Mouse (Mus musculus) kidney, embryonic 16.5 days (tissue): ENCODE measurements around the gene Epb41l2. TPM values are rescaled to one million over a fixed set of nuclear protein-coding genes. Genes with fewer than 3 reads are reported as not detected.
A peak's percentile ranks its signal among the peaks of the same experiment; 100 is the strongest.

Source experiments
- ATAC-seq: fragments of 200-750 bp; cut with Nextera tagmentation; 2 replicates; pipeline ENCODE4 v1.8.0; 2017; ENCODE audit warnings: moderate TSS enrichment; ENCODE audit not compliant: low FRiP score, low TSS enrichment
- H3K27ac ChIP-seq: fragments of 300-500 bp; sonication (generic); 2 replicates; pipeline ENCODE4 v1.5.1; 2014; ENCODE audit warnings: low read length
- H3K27me3 ChIP-seq: fragments of 300-500 bp; sonication (generic); 2 replicates; pipeline ENCODE4 v1.6.1; 2014; ENCODE audit warnings: low read length, control low read depth, mixed read lengths; ENCODE audit not compliant: insufficient read depth
- H3K36me3 ChIP-seq: fragments of 300-500 bp; sonication (generic); 2 replicates; pipeline ENCODE4 v1.6.1; 2014; ENCODE audit warnings: low read length, control low read depth, mixed read lengths; ENCODE audit not compliant: insufficient read depth
- H3K4me1 ChIP-seq: fragments of 300-500 bp; sonication (generic); 2 replicates; pipeline ENCODE4 v1.6.1; 2014; ENCODE audit warnings: low read length, control low read depth, mixed read lengths; ENCODE audit not compliant: insufficient read depth
- H3K4me2 ChIP-seq: fragments of 300-500 bp; sonication (generic); replicated peaks from 2 replicates; pipeline ENCODE4 v1.6.1; 2014; ENCODE audit warnings: low read depth, low read length
- H3K4me3 ChIP-seq: fragments of 300-500 bp; sonication (generic); 2 replicates; pipeline ENCODE4 v1.5.1; 2014; ENCODE audit warnings: mild to moderate bottlenecking, low read length
- H3K9ac ChIP-seq: fragments of 300-500 bp; sonication (generic); replicated peaks from 2 replicates; pipeline ENCODE4 v1.6.1; 2014; ENCODE audit warnings: low read length
- H3K9me3 ChIP-seq: fragments of 300-500 bp; sonication (generic); 2 replicates; pipeline ENCODE4 v1.6.1; 2016; ENCODE audit warnings: low read length, control low read depth
- WGBS: fragments of 180-500 bp; shearing (Covaris S2); extraction: QIAGEN DNeasy Blood & Tissue Kit; methylation state at CpG from one replicate; pipeline ENCODE4 v1.1.7; 2014; 5-methylcytosine and 5-hydroxymethylcytosine counted together
- polyA plus RNA-seq: library from polyadenylated mRNA; unstranded; fragments of >200 nt; fragmentation: Nextera tagmentation; extraction: Ambion mirVana; gene quantifications from 2 replicates; pipeline ENCODE4 v1.2.1, GENCODE M21; 2015

Epb41l2 gene
- 74.9 and 75.6 TPM in 2 replicates for polyA plus RNA-seq

DNA sequence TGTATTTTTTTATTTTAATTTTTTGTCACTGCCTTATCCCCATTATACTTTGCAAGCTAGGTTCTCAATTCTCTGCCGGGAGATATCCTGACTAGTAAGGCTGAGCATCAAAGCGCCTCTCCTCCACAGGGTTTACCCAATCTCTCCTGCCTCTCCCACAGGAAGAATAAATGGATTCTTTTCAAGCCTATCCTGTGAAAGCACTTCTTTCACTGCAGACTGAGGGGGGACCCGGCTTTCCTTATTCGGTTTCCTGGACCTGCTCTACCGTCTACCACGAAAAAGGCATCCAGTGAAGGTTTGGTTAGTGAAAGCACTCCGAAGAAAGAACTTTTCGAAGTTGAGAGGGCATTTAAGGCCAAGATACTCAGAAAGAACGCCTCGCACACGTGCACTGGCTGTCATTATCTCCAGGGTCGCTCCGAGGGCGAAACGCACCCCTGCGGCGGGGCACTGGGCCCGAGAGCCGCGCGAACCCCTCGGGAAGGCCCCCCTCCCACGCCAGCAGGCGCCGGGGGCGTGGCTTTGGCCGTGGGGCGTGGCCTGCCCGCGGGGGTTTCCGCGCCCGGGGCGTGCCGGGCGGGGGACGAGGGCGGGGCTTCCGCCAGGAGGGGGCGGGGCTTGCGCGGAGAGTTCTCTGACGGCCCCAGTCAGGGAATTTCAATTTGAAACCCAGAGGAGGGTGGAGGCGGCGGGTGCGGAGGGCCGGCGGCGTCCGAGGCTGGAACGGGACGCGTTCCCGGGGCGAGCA lies at the start of gene Epb41l2:
TSS of gene Epb41l2 (plus strand) at position 591 of the 751 bp plus-strand sequence.
- Histone ChIP-seq H3K27ac (peak within 1 kb of the TSS; percentile 81), H3K9me3 (no peaks in the 10 kb centered on the region), H3K4me1 (peaks cover 13% of the 10 kb centered on the region; the same call in 1 of the 2 replicates), H3K4me2 (peak within 1 kb of the TSS; percentile 79), H3K27me3 (no peaks in the 10 kb centered on the region), H3K9ac (peak within 1 kb of the TSS; percentile 90), H3K4me3 (peak within 1 kb of the TSS; percentile 82), H3K36me3 (no peaks in the 10 kb centered on the region)
- WGBS: under 1% methylated on average over 44 of the region's 55 CpGs
- peak; percentile 96 for ATAC-seq

DNA sequence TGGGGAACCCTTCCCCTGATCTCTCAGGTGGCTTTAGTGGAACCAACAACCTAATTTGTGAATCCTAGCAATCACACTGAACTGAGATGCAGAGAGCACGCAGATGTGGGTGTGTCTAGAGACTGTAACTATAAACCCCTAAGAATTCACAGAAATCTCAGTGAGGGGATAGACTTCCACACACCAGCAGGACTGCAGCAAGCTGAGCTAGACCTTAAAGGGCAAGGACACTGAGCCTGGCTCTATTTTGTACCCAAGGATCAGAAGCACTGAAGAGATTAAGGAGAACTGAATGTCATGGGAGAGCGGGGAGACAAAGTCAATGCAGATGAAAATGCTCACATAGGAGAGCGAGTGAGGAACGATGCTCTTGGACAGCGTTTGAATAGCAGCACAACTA lies 49.6 kb upstream of the Epb41l2 start:
- Histone ChIP-seq H3K4me3 (no peak overlapping the region), H3K9ac (no peak overlapping the region), H3K27ac (no peak overlapping the region), H3K4me1 (no peaks in the 10 kb centered on the region), H3K4me2 (no peak overlapping the region), H3K36me3 (no peaks in the 10 kb centered on the region), H3K27me3 (no peaks in the 10 kb centered on the region), H3K9me3 (no peaks in the 10 kb centered on the region)
- 81% methylated on average over 5 of the region's 5 CpGs for WGBS
- no peak for ATAC-seq

DNA sequence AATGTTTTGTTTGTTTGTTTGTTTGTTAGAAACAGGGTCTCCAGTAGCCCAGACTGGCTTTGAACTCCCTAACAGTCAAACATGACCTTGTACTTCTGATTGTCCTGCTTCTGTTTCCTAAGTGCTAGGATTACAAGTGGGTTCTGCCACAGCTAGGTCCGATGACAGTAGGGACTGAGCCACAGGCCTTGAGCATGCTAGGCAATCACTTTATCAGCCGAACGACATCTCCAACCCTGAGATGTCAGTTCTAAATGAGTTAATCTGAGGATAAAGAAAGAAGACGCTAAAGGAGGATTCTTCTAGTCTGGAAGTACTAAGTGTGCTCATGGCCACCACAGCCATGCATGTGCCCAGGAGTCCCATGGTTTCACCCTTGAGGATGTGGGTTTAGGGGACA lies 48.9 kb upstream of the Epb41l2 start:
- no peak for ATAC-seq
- H3K4me1 ChIP-seq: no peaks in the 10 kb centered on the region
- H3K4me2 ChIP-seq: no peak overlapping the region
- WGBS: 76% methylated on average over 4 of the region's 4 CpGs
- no peaks in the 10 kb centered on the region for H3K9me3 ChIP-seq
- H3K27me3 ChIP-seq: no peaks in the 10 kb centered on the region
- H3K9ac ChIP-seq: no peak overlapping the region
- H3K4me3 ChIP-seq: no peak overlapping the region
- H3K27ac ChIP-seq: no peak overlapping the region
- no peaks in the 10 kb centered on the region for H3K36me3 ChIP-seq

DNA sequence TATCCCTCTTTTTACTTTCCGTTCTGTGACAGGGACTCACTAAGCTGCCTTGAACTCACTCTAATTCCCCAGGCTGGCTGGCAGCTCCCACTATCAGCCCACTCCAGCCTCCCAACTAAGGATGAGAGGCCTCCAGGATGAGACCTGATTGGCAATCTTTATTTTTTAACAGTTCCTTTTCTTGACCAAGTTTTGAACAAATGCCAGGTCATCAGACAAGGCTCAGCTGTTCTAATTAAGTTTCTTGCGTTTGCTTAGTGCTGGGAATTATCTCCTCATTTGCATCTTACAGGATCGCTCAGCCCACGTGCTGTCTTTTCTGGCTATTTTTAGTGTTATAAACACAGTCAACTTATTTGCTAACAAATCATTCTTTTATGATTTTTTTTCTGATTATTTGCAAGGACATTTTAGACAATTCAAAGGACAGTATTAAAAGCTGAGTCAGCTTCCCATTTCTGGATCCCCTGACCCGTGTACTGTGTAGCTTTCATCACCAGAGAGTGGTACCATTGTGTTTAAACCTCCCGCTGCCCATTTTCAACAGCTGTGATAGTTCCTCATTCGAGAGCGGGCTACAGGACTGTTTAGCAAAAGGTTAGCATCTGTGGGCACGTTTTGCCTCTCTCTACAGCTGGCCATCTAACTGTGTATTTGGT lies 47.9 kb upstream of the Epb41l2 start:
- no peaks in the 10 kb centered on the region for H3K4me1 ChIP-seq

GRCm38 (mm10) chr10:25313856-25314584 lies 45.6 kb upstream of the Epb41l2 start:
- Histone ChIP-seq H3K36me3 (no peaks in the 10 kb centered on the region), H3K27me3 (no peaks in the 10 kb centered on the region), H3K4me2 (peak overlapping the region; percentile 43), H3K4me1 (no peaks in the 10 kb centered on the region), H3K27ac (no peak overlapping the region), H3K9ac (no peak overlapping the region), H3K4me3 (no peak overlapping the region), H3K9me3 (no peaks in the 10 kb centered on the region)
- ATAC-seq: no peak; the same call in 1 of the 2 replicates
- 10% methylated on average over 17 of the region's 17 CpGs for WGBS

More for the DNA sequence above, 47.9 kb upstream of the Epb41l2 start:
- Histone ChIP-seq H3K9ac (no peak overlapping the region), H3K27ac (no peak overlapping the region), H3K27me3 (no peaks in the 10 kb centered on the region), H3K4me2 (no peak overlapping the region), H3K9me3 (no peaks in the 10 kb centered on the region), H3K36me3 (no peaks in the 10 kb centered on the region), H3K4me3 (no peak overlapping the region)
- ATAC-seq: no peak
- WGBS: 67% methylated on average over 9 of the region's 9 CpGs

DNA sequence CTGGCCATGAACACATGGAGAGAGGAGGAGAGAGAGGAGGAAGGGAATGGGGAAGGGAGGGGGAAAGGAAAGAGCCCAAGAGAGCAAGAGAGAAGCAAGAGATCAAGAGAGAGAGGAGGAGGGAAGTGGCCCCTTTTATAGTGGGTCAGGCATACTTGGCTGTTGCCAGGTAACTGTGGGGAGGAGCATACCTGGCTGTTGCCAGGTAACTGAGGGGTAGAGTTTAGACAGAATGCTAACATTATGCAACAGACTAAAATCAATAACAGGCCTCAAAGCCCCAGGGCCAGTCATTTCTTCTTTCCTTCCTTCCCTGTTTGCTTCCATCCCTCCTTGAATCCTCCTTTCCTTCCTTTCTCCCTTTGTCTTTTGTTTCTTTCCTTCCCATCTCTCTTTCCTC lies 41.9 kb upstream of the Epb41l2 start:
- H3K4me1 ChIP-seq: no peaks in the 10 kb centered on the region
- ATAC-seq: no peak
- H3K4me2 ChIP-seq: no peak overlapping the region
- H3K9me3 ChIP-seq: no peaks in the 10 kb centered on the region
- no peaks in the 10 kb centered on the region for H3K36me3 ChIP-seq
- H3K27me3 ChIP-seq: no peaks in the 10 kb centered on the region
- no peak overlapping the region for H3K27ac ChIP-seq
- no peak overlapping the region for H3K4me3 ChIP-seq
- H3K9ac ChIP-seq: no peak overlapping the region

DNA sequence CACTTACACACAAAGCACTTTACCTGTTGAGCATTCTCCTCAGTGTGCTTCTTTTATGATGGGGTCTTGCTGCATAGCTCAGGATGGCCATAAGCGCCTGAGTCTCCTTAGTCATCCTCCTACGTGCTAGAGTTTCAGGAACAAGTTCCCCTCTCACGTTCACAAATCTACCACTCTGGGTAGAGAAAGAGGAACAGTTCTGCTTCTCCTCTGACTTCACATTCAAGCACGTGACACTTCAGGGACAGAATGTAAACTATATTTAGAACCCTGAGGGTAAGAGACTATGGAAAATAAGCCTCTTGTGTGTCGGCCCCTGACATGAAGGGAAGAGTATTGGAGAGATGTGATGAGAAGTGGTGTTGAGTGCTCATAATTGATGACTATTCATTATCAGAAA lies 41.2 kb upstream of the Epb41l2 start:
- no peak for ATAC-seq

DNA sequence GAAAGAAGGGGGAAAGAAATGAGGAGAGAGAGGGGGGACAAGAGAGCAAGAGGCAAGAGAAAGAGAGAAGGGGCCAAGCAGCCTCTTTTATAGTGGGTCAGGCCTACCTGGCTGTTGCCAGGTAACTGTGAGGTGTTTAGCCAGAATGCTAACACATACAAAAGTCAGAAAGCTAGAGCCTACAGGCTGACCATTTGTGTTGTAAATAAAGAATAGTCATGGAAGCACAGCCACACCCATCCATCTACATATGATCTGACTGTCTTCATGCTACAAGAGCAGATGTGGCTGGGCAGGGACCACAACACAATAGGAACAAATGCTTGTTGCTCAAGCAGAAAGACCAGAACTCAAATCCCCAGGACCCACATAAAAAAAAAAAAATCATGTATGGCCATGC lies 40.1 kb upstream of the Epb41l2 start:
- Histone ChIP-seq H3K4me3 (no peak overlapping the region), H3K4me2 (no peak overlapping the region), H3K27ac (no peak overlapping the region), H3K4me1 (no peaks in the 10 kb centered on the region), H3K9me3 (no peaks in the 10 kb centered on the region), H3K9ac (no peak overlapping the region), H3K36me3 (no peaks in the 10 kb centered on the region), H3K27me3 (no peaks in the 10 kb centered on the region)
- no peak for ATAC-seq

More for the DNA sequence above, 41.2 kb upstream of the Epb41l2 start:
- Histone ChIP-seq H3K4me1 (no peaks in the 10 kb centered on the region), H3K4me2 (no peak overlapping the region), H3K27me3 (no peaks in the 10 kb centered on the region), H3K4me3 (no peak overlapping the region), H3K27ac (no peak overlapping the region), H3K36me3 (no peaks in the 10 kb centered on the region), H3K9me3 (no peaks in the 10 kb centered on the region), H3K9ac (no peak overlapping the region)
- WGBS: 57% methylated on average over 5 of the region's 5 CpGs

- Histone ChIP-seq H3K27me3 (no peaks in the 10 kb centered on the region), H3K36me3 (no peaks in the 10 kb centered on the region), H3K4me3 (no peak overlapping the region), H3K27ac (no peak overlapping the region), H3K9ac (no peak overlapping the region), H3K9me3 (no peaks in the 10 kb centered on the region), H3K4me2 (no peak overlapping the region), H3K4me1 (no peaks in the 10 kb centered on the region)
- ATAC-seq: no peak
- 88% methylated on average over 4 of the region's 4 CpGs for WGBS
These were observed 38.4 kb upstream of the Epb41l2 start for GRCm38 (mm10) chr10:25321198-25321597.

DNA sequence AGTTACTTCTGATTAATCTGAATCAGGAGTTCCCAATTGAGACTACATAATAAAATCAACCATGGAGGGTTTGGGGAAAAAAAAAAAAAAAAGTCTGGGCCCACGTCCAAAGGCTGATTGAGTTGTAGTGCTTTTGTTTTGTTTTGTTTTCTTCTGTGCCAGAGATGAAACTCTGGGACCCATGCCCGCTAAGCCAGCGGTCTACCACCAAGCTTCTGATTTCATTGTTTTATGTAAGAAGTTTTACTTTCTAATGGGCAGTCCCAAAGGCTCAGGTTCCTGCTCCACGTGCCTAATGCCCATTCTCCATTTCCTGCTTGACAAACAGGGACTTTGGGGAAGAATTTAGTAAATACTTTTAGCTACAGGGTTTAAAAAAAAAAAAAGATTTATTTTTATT lies 33.9 kb upstream of the Epb41l2 start:
- Histone ChIP-seq H3K4me2 (no peak overlapping the region), H3K4me3 (no peak overlapping the region), H3K27ac (no peak overlapping the region), H3K9ac (no peak overlapping the region), H3K27me3 (no peaks in the 10 kb centered on the region), H3K9me3 (no peaks in the 10 kb centered on the region), H3K36me3 (no peaks in the 10 kb centered on the region), H3K4me1 (no peaks in the 10 kb centered on the region)
- no peak for ATAC-seq
- 63% methylated on average over 4 of the region's 4 CpGs for WGBS
